Mouse (Mus musculus) liver, embryonic 15.5 days (tissue): ENCODE measurements around the gene Btbd35f19. TPM values are rescaled to one million over a fixed set of nuclear protein-coding genes. Genes with fewer than 3 reads are reported as not detected.
"Not testable (repeated sequence)": the region's sequence is repeated elsewhere in the genome, so short reads cannot be mapped to it uniquely, and the experiment has no call there.

Source experiments
- ATAC-seq: fragments of 200-750 bp; cut with Nextera tagmentation; 2 replicates; pipeline ENCODE4 v1.8.0; 2017; ENCODE audit warnings: moderate number of reproducible peaks, mild to moderate bottlenecking, moderate library complexity; ENCODE audit not compliant: insufficient read depth
- H3K27ac ChIP-seq: fragments of 300-500 bp; sonication (generic); replicated peaks from 2 replicates; pipeline ENCODE4 v1.5.1; 2015; ENCODE audit warnings: mild to moderate bottlenecking, inconsistent platforms
- H3K27me3 ChIP-seq: fragments of 300-500 bp; sonication (generic); 2 replicates; pipeline ENCODE4 v1.6.1; 2015; ENCODE audit warnings: mild to moderate bottlenecking, inconsistent platforms
- H3K36me3 ChIP-seq: fragments of 300-500 bp; sonication (generic); replicated peaks from 2 replicates; pipeline ENCODE4 v1.6.1; 2015; ENCODE audit warnings: moderate library complexity, mild to moderate bottlenecking, inconsistent platforms
- H3K4me1 ChIP-seq: fragments of 300-500 bp; sonication (generic); replicated peaks from 2 replicates; pipeline ENCODE4 v1.6.1; 2015; ENCODE audit warnings: inconsistent platforms
- H3K4me2 ChIP-seq: fragments of 300-500 bp; sonication (generic); 2 replicates; pipeline ENCODE4 v1.6.1; 2015; ENCODE audit warnings: moderate library complexity, mild to moderate bottlenecking, inconsistent platforms
- H3K4me3 ChIP-seq: fragments of 300-500 bp; sonication (generic); replicated peaks from 2 replicates; pipeline ENCODE4 v1.5.1; 2015; ENCODE audit warnings: mild to moderate bottlenecking, inconsistent platforms
- H3K9ac ChIP-seq: fragments of 300-500 bp; sonication (generic); 2 replicates; pipeline ENCODE4 v1.6.1; 2015; ENCODE audit warnings: moderate library complexity, mild to moderate bottlenecking, inconsistent platforms
- H3K9me3 ChIP-seq: fragments of 300-500 bp; sonication (generic); replicated peaks from 2 replicates; pipeline ENCODE4 v1.6.1; 2016; ENCODE audit warnings: inconsistent platforms
- WGBS: fragments of 180-500 bp; shearing (Covaris S2); methylation state at CpG from one replicate; pipeline ENCODE4 v1.1.7; 2015; ENCODE audit warnings: mixed read lengths; ENCODE audit not compliant: insufficient replicate concordance; 5-methylcytosine and 5-hydroxymethylcytosine counted together
- polyA plus RNA-seq: library from polyadenylated mRNA; unstranded; fragments of >200 nt; fragmentation: Nextera tagmentation; extraction: Ambion mirVana; gene quantifications from 2 replicates; pipeline ENCODE4 v1.2.1, GENCODE M21; 2015

Gene Btbd35f19
- not detected in 2 replicates for polyA plus RNA-seq

DNA sequence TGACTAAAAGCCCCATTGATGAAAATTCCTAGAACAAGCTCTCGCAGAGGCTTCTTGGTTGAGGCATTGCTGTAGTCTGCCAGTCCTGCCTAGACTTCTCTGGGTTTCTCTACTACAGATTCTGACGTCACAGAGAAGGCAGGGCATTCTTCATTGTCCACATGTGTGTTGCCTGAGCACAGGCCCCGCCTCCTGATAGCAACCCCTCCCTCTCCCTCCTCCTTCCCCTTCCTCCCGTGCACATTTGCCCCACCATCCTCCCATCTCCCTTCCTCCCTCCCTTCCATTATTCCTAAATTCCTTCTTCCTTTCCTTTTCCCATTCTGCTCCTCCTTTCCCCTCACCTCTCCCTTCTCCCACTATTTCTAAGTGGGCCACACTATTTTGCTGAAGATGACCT lies at the start of gene Btbd35f19:
Gene Btbd35f19 (minus strand): TSS at position 101 of the 400 bp plus-strand sequence.
- not testable (repeated sequence) for H3K27ac ChIP-seq, H3K4me3 ChIP-seq, ATAC-seq, H3K36me3 ChIP-seq, H3K4me2 ChIP-seq, H3K4me1 ChIP-seq, H3K9me3 ChIP-seq, H3K9ac ChIP-seq, H3K27me3 ChIP-seq
- WGBS: no CpG with 5 or more reads among the region's 4 CpGs

DNA sequence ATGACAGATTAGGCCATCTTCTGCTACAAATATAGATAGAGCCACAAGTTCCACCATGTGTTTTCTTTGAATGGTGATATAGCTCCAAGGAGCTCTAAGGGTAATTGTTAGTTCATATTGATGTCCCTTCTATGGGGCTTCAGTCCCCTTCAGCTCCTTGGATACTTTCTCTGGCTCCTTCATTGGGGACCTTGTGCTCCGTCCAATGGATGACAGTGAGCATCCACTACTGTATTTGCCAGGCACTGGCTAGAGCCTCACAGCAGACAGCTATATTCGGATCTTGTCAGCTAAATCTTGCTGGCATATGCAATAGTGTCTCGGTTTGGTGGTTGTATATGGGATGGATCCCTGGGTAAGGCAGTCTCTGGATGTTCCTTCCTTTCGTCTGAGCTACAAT lies 41.8 kb downstream of the Btbd35f19 start:
- not testable (repeated sequence) for H3K9ac ChIP-seq, H3K27me3 ChIP-seq, H3K27ac ChIP-seq, H3K4me3 ChIP-seq, H3K36me3 ChIP-seq, H3K4me2 ChIP-seq, ATAC-seq, H3K4me1 ChIP-seq, H3K9me3 ChIP-seq
- WGBS: 60% methylated on average over 2 of the region's 4 CpGs

DNA sequence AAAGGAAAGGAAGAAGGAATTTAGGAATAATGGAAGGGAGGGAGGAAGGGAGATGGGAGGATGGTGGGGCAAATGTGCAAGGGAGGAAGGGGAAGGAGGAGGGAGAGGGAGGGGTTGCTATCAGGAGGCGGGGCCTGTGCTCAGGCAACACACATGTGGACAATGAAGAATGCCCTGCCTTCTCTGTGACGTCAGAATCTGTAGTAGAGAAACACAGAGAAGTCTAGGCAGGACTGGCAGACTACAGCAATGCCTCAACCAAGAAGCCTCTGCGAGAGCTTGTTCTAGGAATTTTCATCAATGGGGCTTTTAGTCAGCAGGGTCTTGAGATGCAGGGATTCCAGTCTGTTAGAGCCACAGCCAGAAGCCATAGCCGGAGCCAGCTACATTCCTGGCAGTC lies 47.6 kb downstream of the Btbd35f19 start, which contains the start of gene Btbd35f26:
Gene Btbd35f26 (plus strand): TSS at position 301 of the 400 bp plus-strand sequence.
- not testable (repeated sequence) for H3K4me3 ChIP-seq, H3K9ac ChIP-seq, H3K36me3 ChIP-seq, H3K27me3 ChIP-seq, H3K4me1 ChIP-seq, H3K27ac ChIP-seq, ATAC-seq, H3K4me2 ChIP-seq, H3K9me3 ChIP-seq
- WGBS: no CpG with 5 or more reads among the region's 4 CpGs

Other genes with a start within 250 kb of the Btbd35f19 start
- not detected in 2 replicates for gene Spin2f, start 130.0 kb downstream of the Btbd35f19 start, polyA plus RNA-seq
- not detected in 2 replicates for gene Btbd35f26, start 47.5 kb downstream of the Btbd35f19 start, polyA plus RNA-seq
- gene Gm21883, start 190.4 kb upstream of the Btbd35f19 start, polyA plus RNA-seq: not detected in 2 replicates
- gene Spin2e, start 235.0 kb upstream of the Btbd35f19 start, polyA plus RNA-seq: not detected in 2 replicates